9 mouse cellular contexts compared by ENCODE assay signal in the genomic region with DNA sequence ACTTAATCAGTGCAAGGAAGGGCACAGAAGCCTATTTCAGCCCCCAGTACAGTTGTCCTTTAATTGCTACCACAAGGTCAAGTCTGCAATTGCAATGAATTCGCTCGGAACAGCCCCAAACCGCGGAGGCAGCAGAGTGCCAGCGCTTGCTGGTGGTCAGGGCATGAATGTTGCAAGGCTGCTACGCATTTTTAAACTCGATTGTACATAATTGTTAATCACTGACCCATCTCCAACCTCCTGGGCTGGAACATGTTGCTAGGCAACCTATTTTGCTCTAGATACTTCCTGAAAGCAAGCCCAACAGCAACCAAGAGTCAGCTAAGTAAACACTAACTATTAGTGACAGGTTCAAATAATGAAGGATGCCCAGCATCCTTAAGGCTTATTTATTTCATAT.
DNase-seq lines count a peak whose midpoint lies in the region; ATAC-seq and TF ChIP-seq lines count a peak whose summit lies in the region.
"Had no signal": no experiment of that assay in that cellular context is flagged by ENCODE, and none has a peak within 500 bp of the region (broad histone marks: within the 10 kb centered on the region; RNA-seq: fewer than 3 reads in every experiment).

No protein-coding gene starts in this region.

- 0 out of 2 replicates have a peak, but pooled peaks have one; percentile 1 for ATAC-seq in forebrain, embryonic 14.5 days
- peak; percentile 80 for ATAC-seq in kidney, postnatal 0 days (replicated peaks; ENCODE audit: low FRiP score, low read depth)

- no peaks in the 10 kb centered on the region for H3K27me3 ChIP-seq in forebrain, embryonic 14.5 days (replicated peaks; ENCODE audit: control insufficient read depth, insufficient read depth, low read length)
- H3K27me3 ChIP-seq in kidney, postnatal 0 days (ENCODE audit: insufficient read depth, low read length): no peaks in the 10 kb centered on the region
- H3K27me3 ChIP-seq: limb, embryonic 13.5 days had no signal

- H3K36me3 ChIP-seq in forebrain, embryonic 14.5 days (ENCODE audit: control insufficient read depth, insufficient read depth, low read length): no peaks in the 10 kb centered on the region
- no peaks in the 10 kb centered on the region for H3K36me3 ChIP-seq in kidney, postnatal 0 days (ENCODE audit: insufficient read depth, low read length)
- H3K36me3 ChIP-seq: limb, embryonic 13.5 days had no signal

- 0 out of 2 replicates have a peak overlapping the region, but pooled peaks have one; percentile 5 for H3K9ac ChIP-seq in forebrain, embryonic 14.5 days (ENCODE audit: low read length)
- 0 out of 2 replicates have a peak overlapping the region, but pooled peaks have one; percentile 23 for H3K9ac ChIP-seq in kidney, postnatal 0 days (ENCODE audit: low read depth, low read length)
- H3K9ac ChIP-seq: limb, embryonic 13.5 days had no signal

- WGBS in forebrain, embryonic 14.5 days: 30% methylated on average over 7 of the region's 7 CpGs
- WGBS in kidney, postnatal 0 days: 29% methylated on average over 7 of the region's 7 CpGs
- 30% methylated on average over 7 of the region's 7 CpGs for WGBS in olfactory bulb, adult 2 months

- no peaks in the 10 kb centered on the region for H3K9me3 ChIP-seq in forebrain, embryonic 14.5 days (replicated peaks; ENCODE audit: control insufficient read depth, low read length)
- no peaks in the 10 kb centered on the region for H3K9me3 ChIP-seq in kidney, postnatal 0 days (replicated peaks; ENCODE audit: low read length)
- H3K9me3 ChIP-seq: limb, embryonic 13.5 days had no signal

- peak; percentile 48; the same call in 1 of the 2 replicates for TF ChIP-seq CTCF in kidney, postnatal 0 days (IDR thresholded peaks at IDR 0.05; ENCODE audit: low read depth)
- no peak for TF ChIP-seq CTCF in olfactory bulb, adult 2 months (IDR thresholded peaks at IDR 0.05; ENCODE audit: insufficient read depth, low read depth, low read length)
- no peak for TF ChIP-seq CTCF in left cerebral cortex, adult 2 months (IDR thresholded peaks at IDR 0.05)

- H3K4me2 ChIP-seq in forebrain, embryonic 14.5 days (ENCODE audit: low read length): 0 out of 2 replicates have a peak overlapping the region, but pooled peaks have one; percentile 28
- peak overlapping the region; percentile 37 for H3K4me2 ChIP-seq in kidney, postnatal 0 days (ENCODE audit: low read length)
- H3K4me2 ChIP-seq: limb, embryonic 13.5 days had no signal

- peaks cover 23% of the 10 kb centered on the region for H3K4me1 ChIP-seq in forebrain, embryonic 14.5 days (ENCODE audit: control insufficient read depth, insufficient read depth, low read length)
- peaks cover 11% of the 10 kb centered on the region for H3K4me1 ChIP-seq in kidney, postnatal 0 days (replicated peaks; ENCODE audit: insufficient read depth, low read length)
- H3K4me1 ChIP-seq in olfactory bulb, adult 2 months (ENCODE audit: control insufficient read depth, insufficient read depth, low read length): peaks cover 37% of the 10 kb centered on the region

- no peak overlapping the region for H3K4me3 ChIP-seq in forebrain, embryonic 14.5 days (ENCODE audit: low read depth, low read length)
- H3K4me3 ChIP-seq in kidney, postnatal 0 days (replicated peaks; ENCODE audit: low read depth, low read length): no peak overlapping the region
- no peak overlapping the region for H3K4me3 ChIP-seq in olfactory bulb, adult 2 months (ENCODE audit: insufficient read depth, low read depth, low read length)
- no peak overlapping the region for H3K4me3 ChIP-seq in left cerebral cortex, adult 2 months
- H3K4me3 ChIP-seq: limb, embryonic 13.5 days had no signal

- no peak overlapping the region for H3K27ac ChIP-seq in forebrain, embryonic 14.5 days (ENCODE audit: low read depth, low read length)
- H3K27ac ChIP-seq in kidney, postnatal 0 days: peak overlapping the region; percentile 78
- H3K27ac ChIP-seq in olfactory bulb, adult 2 months (ENCODE audit: insufficient read depth, low read depth, low read length): peak overlapping the region; percentile 40
- no peak overlapping the region for H3K27ac ChIP-seq in left cerebral cortex, adult 2 months

- intact Hi-C loops in left cerebral cortex, adult 2 months (cut with DNase I): no loop called here

- TF ChIP-seq POLR2A in olfactory bulb, adult 2 months (IDR thresholded peaks at IDR 0.05; ENCODE audit: insufficient read depth, low read depth, low read length): no peak

- peak; percentile 30 for DNase-seq in urinary bladder, postnatal 14 days (ENCODE audit: low spot score)
- no peak for DNase-seq in urinary bladder, postnatal 36 days (ENCODE audit: low spot score in 2 of 2)
- DNase-seq in forebrain, embryonic 14.5 days (ENCODE audit: low spot score): peak; percentile 49
- peak; percentile 85 for DNase-seq in kidney, postnatal 0 days (ENCODE audit: low spot score)
- no peak for DNase-seq in spleen, postnatal 14 days (ENCODE audit: low spot score in 2 of 2)
- no peak for DNase-seq in natural killer cell, adult 2 months (ENCODE audit: low spot score in 2 of 2)
- DNase-seq in left cerebral cortex, adult 2 months (ENCODE audit: extremely low spot score in 1 of 2, low spot score in 2 of 2): no peak

Comparison
In these comparisons a context has a peak if more than half of its experiments do, and no peak if none do; other contexts are left out.
1. DNase-seq: peak in urinary bladder, postnatal 14 days (single experiment), forebrain, embryonic 14.5 days (single experiment) and kidney, postnatal 0 days (single experiment); none in urinary bladder, postnatal 36 days (0 of 2), spleen, postnatal 14 days (0 of 2), natural killer cell, adult 2 months (0 of 2) and left cerebral cortex, adult 2 months (0 of 2).
2. H3K27ac ChIP-seq: peak in kidney, postnatal 0 days (single experiment) and olfactory bulb, adult 2 months (single experiment); none in forebrain, embryonic 14.5 days (single experiment) and left cerebral cortex, adult 2 months (single experiment).